Comparison of ENCODE assay signal across 8 mouse cellular contexts in the genomic region with DNA sequence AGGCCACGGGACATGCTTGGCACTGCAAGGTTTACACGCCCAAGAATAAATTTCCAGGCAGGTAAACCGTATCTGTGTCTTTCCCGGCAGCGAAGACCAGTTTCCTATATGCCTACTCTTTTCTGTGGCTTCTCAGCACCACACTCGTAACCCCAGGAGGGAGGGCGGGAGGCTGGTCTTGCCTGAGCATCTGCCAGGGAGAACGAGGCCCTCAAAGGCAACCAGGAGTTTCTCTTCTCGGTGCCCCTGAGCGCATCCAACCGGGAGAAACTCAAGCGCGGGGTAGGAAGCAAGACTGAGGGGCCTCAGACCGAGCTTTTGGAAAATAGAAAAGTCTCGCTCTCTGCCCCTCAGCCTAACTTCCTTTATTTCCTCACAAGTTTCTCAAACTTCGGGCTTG. TPM values are rescaled to one million over a fixed set of nuclear protein-coding genes. Genes with fewer than 3 reads are reported as not detected.
DNase-seq lines count a peak whose midpoint lies in the region; ATAC-seq and TF ChIP-seq lines count a peak whose summit lies in the region.

No protein-coding gene starts in this region.

- H3K4me1 ChIP-seq in heart, embryonic 10.5 days = 0 out of 2 replicates have a peak, but pooled peaks cover 3% of the 10 kb centered on the region
- H3K4me1 ChIP-seq in bone marrow, adult 2 months (ENCODE audit: control insufficient read depth, insufficient read depth, low read length) = no peaks in the 10 kb centered on the region; the same call in 1 of the 2 replicates
- H3K4me1 ChIP-seq in forebrain, embryonic 14.5 days (ENCODE audit: control insufficient read depth, insufficient read depth, low read length) = no peaks in the 10 kb centered on the region
- H3K4me1 ChIP-seq in limb, embryonic 13.5 days = peaks cover 8% of the 10 kb centered on the region; the same call in 1 of the 2 replicates

- intact Hi-C loops in heart, postnatal 36 days (cut with DNase I) = loop anchor here (10.0 kb wide), 1 partner anchor 293 kb away; no protein-coding TSS in a partner anchor

- H3K9ac ChIP-seq in forebrain, embryonic 14.5 days (ENCODE audit: low read length) = peak overlapping the region; percentile 85
- H3K9ac ChIP-seq in limb, embryonic 13.5 days = peak overlapping the region; percentile 89

- no peak for TF ChIP-seq POLR2A in bone marrow, adult 2 months (IDR thresholded peaks at IDR 0.05; ENCODE audit: borderline replicate concordance, control insufficient read depth, low read depth, low read length)

- H3K27me3 ChIP-seq in heart, embryonic 10.5 days (ENCODE audit: insufficient read depth, poor library complexity, severe bottlenecking) = peaks cover 16% of the 10 kb centered on the region; the same call in 1 of the 2 replicates
- no peaks in the 10 kb centered on the region for H3K27me3 ChIP-seq in forebrain, embryonic 14.5 days (replicated peaks; ENCODE audit: control insufficient read depth, insufficient read depth, low read length)
- H3K27me3 ChIP-seq in limb, embryonic 13.5 days = peaks cover 9% of the 10 kb centered on the region

- no peak for DNase-seq in heart, embryonic 10.5 days (ENCODE audit: low spot score)
- DNase-seq in heart, postnatal 36 days = no peak
- DNase-seq in CD4-positive, CD25-positive, alpha-beta regulatory T cell, adult 2 months (ENCODE audit: low read depth, low spot score) = peak; percentile 44
- DNase-seq in forebrain, embryonic 14.5 days (ENCODE audit: low spot score) = peak; percentile 9
- DNase-seq in natural killer cell, adult 2 months (ENCODE audit: low spot score in 2 of 2) = peak; percentile 10 to 11
- DNase-seq in Muller cell, postnatal 12 days (ENCODE audit: inconsistent ontology term) = no peak

- H3K4me2 ChIP-seq in forebrain, embryonic 14.5 days (ENCODE audit: low read length) = peak overlapping the region; percentile 92
- peak overlapping the region; percentile 92 for H3K4me2 ChIP-seq in limb, embryonic 13.5 days (replicated peaks)

- ATAC-seq in forebrain, embryonic 14.5 days = peak; percentile 6; the same call in 1 of the 2 replicates
- no peak for ATAC-seq in limb, embryonic 13.5 days (ENCODE audit: low FRiP score, low read depth)

- no peaks in the 10 kb centered on the region for H3K9me3 ChIP-seq in heart, embryonic 10.5 days
- H3K9me3 ChIP-seq in forebrain, embryonic 14.5 days (replicated peaks; ENCODE audit: control insufficient read depth, low read length) = no peaks in the 10 kb centered on the region
- no peaks in the 10 kb centered on the region for H3K9me3 ChIP-seq in limb, embryonic 13.5 days

- TF ChIP-seq CTCF in bone marrow, adult 2 months (IDR thresholded peaks at IDR 0.05; ENCODE audit: control insufficient read depth, insufficient read depth, low read length) = no peak

- H3K4me3 ChIP-seq in heart, embryonic 10.5 days = peak overlapping the region; percentile 91
- peak overlapping the region; percentile 82 for H3K4me3 ChIP-seq in bone marrow, adult 2 months (replicated peaks; ENCODE audit: control insufficient read depth, low read depth, low read length)
- peak overlapping the region; percentile 85 for H3K4me3 ChIP-seq in forebrain, embryonic 14.5 days (ENCODE audit: low read depth, low read length)
- H3K4me3 ChIP-seq in limb, embryonic 13.5 days = peak overlapping the region; percentile 88

- H3K36me3 ChIP-seq in heart, embryonic 10.5 days = peaks cover 35% of the 10 kb centered on the region
- H3K36me3 ChIP-seq in forebrain, embryonic 14.5 days (ENCODE audit: control insufficient read depth, insufficient read depth, low read length) = peaks cover 15% of the 10 kb centered on the region
- peaks cover 25% of the 10 kb centered on the region for H3K36me3 ChIP-seq in limb, embryonic 13.5 days

- H3K27ac ChIP-seq in heart, embryonic 10.5 days = peak overlapping the region; percentile 96
- peak overlapping the region; percentile 85 for H3K27ac ChIP-seq in bone marrow, adult 2 months (ENCODE audit: control insufficient read depth, insufficient read depth, low read depth, low read length, poor library complexity)
- H3K27ac ChIP-seq in forebrain, embryonic 14.5 days (ENCODE audit: low read depth, low read length) = peak overlapping the region; percentile 93
- peak overlapping the region; percentile 88 for H3K27ac ChIP-seq in limb, embryonic 13.5 days

- WGBS in heart, embryonic 10.5 days = 2% methylated on average over 16 of the region's 16 CpGs
- WGBS in bone marrow, adult 2 months = 1% methylated on average over 16 of the region's 16 CpGs
- WGBS in forebrain, embryonic 14.5 days = 3% methylated on average over 16 of the region's 16 CpGs
- 1% methylated on average over 16 of the region's 16 CpGs for WGBS in limb, embryonic 13.5 days

RNA-seq across cellular contexts. Expression of a gene that starts 0.4 kb away (rescaled TPM):
- 42.5 and 51.3 TPM in 2 replicates for polyA plus RNA-seq in heart, embryonic 10.5 days (2016; fragmentation: Nextera tagmentation; extraction: Ambion mirVana)
- total RNA-seq in heart, postnatal 36 days (2021) = 1 to 10 TPM; 7.0 to 9.0 TPM
- polyA plus RNA-seq in bone marrow, adult 2 months (2011; ENCODE audit: insufficient read depth, insufficient read length, low replicate concordance, missing spikeins) = 14.9 and 20.5 TPM in 2 replicates
- 38.7 and 51.0 TPM in 2 replicates for polyA plus RNA-seq in forebrain, embryonic 14.5 days (2014; fragmentation: Nextera tagmentation; extraction: Ambion mirVana)
- 79.3 and 92.7 TPM in 2 replicates for polyA plus RNA-seq in limb, embryonic 13.5 days (2015; fragmentation: Nextera tagmentation; extraction: Ambion mirVana)

Comparison
In these comparisons a context has a peak if more than half of its experiments do, and no peak if none do; other contexts are left out.
1. DNase-seq: peak in CD4-positive, CD25-positive, alpha-beta regulatory T cell, adult 2 months (single experiment), forebrain, embryonic 14.5 days (single experiment) and natural killer cell, adult 2 months (2 of 2); none in heart, embryonic 10.5 days (single experiment), heart, postnatal 36 days (0 of 2) and Muller cell, postnatal 12 days (single experiment).
2. Peak in every context shown above with its lines, with median percentiles within 50 percentile points of each other: H3K27ac ChIP-seq and H3K4me3 ChIP-seq.